Mouse (Mus musculus) sigmoid colon, adult 10 weeks (tissue): ENCODE measurements around the gene Pes1. TPM values are rescaled to one million over a fixed set of nuclear protein-coding genes. Genes with fewer than 3 reads are reported as not detected.

Experiments used
- polyA plus RNA-seq: library from polyadenylated mRNA; stranded (reverse); fragments of 350-450 nt; fragmentation: Illumina TruSeq; extraction: RNeasy Lipid Tissue Mini Kit (QIAGEN cat#74804); gene quantifications from one replicate; pipeline ENCODE4 v1.2.3, GENCODE M21; 2014; ENCODE audit warnings: low read depth, low replicate concordance

Pes1 gene
- polyA plus RNA-seq: 14.2 TPM

GRCm38 (mm10) chr11:3963610-3964415 lies at the start of gene Pes1:
Gene Pes1, plus strand, starts transcription at chr11:3963975.

GRCm38 (mm10) chr11:3914109-3914840 lies 49.5 kb upstream of the Pes1 start, which contains the start of gene Slc35e4:
Gene Slc35e4, minus strand, starts transcription at chr11:3914664.

GRCm38 (mm10) chr11:3931511-3932211 lies 32.1 kb upstream of the Pes1 start, which contains the start of gene Tcn2:
Gene Tcn2, minus strand, starts transcription at chr11:3932159.

GRCm38 (mm10) chr11:3976678-3977077 lies 12.9 kb downstream of the Pes1 start, which contains the start of gene 4930556J24Rik:
Gene 4930556J24Rik, minus strand, starts transcription at chr11:3976778.

GRCm38 (mm10) chr11:3983291-3983862 lies 19.6 kb downstream of the Pes1 start, which contains the start of gene Gal3st1:
Gene Gal3st1, plus strand, starts transcription at chr11:3983636.

Other genes starting within 250 kb of the Pes1 start
- gene Osbp2, start 100.1 kb upstream of the Pes1 start, polyA plus RNA-seq: not detected
- 1.1 TPM for gene 4921536K21Rik, start 68.9 kb upstream of the Pes1 start, polyA plus RNA-seq
- 8.5 TPM for gene Dusp18, start 68.7 kb upstream of the Pes1 start, polyA plus RNA-seq
- 0.19 TPM for gene Slc35e4, start 49.3 kb upstream of the Pes1 start, polyA plus RNA-seq
- 2.2 TPM for gene Tcn2, start 31.8 kb upstream of the Pes1 start, polyA plus RNA-seq
- gene 4930556J24Rik, start 12.8 kb downstream of the Pes1 start, polyA plus RNA-seq: not detected
- 1.8 TPM for gene Gal3st1, start 19.7 kb downstream of the Pes1 start, polyA plus RNA-seq
- gene Sec14l4, start 67.5 kb downstream of the Pes1 start, polyA plus RNA-seq: 0.13 TPM
- gene Sec14l3, start 100.9 kb downstream of the Pes1 start, polyA plus RNA-seq: not detected
- gene Mtfp1, start 131.5 kb downstream of the Pes1 start, polyA plus RNA-seq: 3.6 TPM
- gene Sec14l2, start 159.4 kb downstream of the Pes1 start, polyA plus RNA-seq: 0.54 TPM
- 3.1 TPM for gene Rnf215, start 171.2 kb downstream of the Pes1 start, polyA plus RNA-seq
- 2.7 TPM for gene Ccdc157, start 196.3 kb downstream of the Pes1 start, polyA plus RNA-seq
- gene Sf3a1, start 196.4 kb downstream of the Pes1 start, polyA plus RNA-seq: 13.8 TPM
- not detected for gene Tbc1d10a, start 222.8 kb downstream of the Pes1 start, polyA plus RNA-seq